Mouse (Mus musculus) lung, postnatal 25 days (tissue): ENCODE data around the gene Zfp651.
A peak's percentile ranks its signal among the peaks of the same experiment; 100 is the strongest.

Experiments used
- DNase-seq: peaks from one replicate; pipeline ENCODE4 v3.0.0; 2022; ENCODE audit warnings: low spot score

Gene Zfp651

DNA sequence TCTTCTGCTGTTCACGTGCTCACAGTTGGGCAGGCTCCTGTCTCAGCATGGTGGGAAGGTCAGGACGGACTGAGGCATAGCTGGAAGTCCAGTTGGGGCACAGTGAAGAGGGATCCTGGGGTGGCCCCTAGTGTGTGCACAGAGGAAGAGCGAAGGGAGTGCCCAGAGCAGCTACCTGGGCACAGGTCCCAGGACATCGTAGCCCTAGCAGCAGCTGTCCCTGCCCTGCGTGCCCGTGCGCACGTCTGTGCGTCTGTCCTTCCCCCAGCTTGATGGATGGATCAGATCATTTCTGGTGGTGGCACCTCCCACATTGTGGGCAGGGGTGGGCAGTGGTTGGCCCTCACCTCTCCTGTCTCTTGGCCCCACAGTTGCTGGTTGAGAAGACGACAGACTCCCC, 3.1 kb downstream of the Zfp651 start:
- no peak for DNase-seq

DNA sequence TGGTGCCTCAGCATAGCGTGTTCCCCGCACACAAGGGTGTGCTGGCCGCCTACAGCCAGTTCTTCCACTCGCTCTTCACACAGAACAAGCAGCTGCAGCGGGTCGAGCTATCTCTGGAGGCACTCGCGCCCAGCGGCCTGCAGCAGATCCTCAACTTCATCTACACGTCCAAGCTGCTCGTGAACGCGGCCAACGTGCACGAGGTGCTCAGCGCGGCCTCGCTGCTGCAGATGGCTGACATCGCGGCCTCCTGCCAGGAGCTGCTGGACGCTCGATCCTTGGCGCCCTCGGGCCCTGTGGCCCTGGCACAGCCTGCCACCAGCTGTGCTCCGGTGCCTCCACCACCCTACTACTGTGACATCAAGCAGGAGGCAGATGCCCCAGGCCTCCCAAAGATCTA, 3.6 kb downstream of the Zfp651 start:
- DNase-seq: no peak

GRCm38 (mm10) chr9:121763716-121764115, 4.6 kb downstream of the Zfp651 start:
- DNase-seq: no peak

GRCm38 (mm10) chr9:121765166-121765855, 6.2 kb downstream of the Zfp651 start:
- peak; percentile 61 for DNase-seq

- no peak for DNase-seq
Measured at GRCm38 (mm10) chr9:121772412-121772811, 13.3 kb downstream of the Zfp651 start.

GRCm38 (mm10) chr9:121775951-121776350, 16.8 kb downstream of the Zfp651 start:
- DNase-seq: no peak

DNA sequence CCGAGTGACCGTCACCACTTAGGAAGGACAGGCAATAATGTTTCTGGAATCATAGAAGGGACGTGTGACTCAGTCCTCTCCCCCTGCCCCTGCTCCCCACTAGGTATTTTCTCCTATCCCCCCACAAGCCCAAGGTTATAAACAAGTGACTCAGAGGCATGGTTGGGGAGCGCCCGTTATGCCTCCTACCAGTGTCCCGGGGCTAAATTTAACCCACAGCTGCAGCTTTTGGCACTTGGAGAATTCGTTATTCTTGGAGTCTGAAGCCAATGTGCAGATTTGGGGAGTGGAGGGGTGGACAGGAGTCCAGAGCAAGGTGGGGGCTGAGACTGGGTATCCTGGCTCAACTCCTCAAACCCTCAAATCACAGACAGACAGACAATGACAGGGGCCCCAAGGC, 17.4 kb downstream of the Zfp651 start:
- DNase-seq: no peak

- DNase-seq: no peak
Measured at GRCm38 (mm10) chr9:121777484-121778065, 18.4 kb downstream of the Zfp651 start, which contains the start of gene Klhl40. Gene Klhl40 (plus strand): TSS chr9:121777607.

DNA sequence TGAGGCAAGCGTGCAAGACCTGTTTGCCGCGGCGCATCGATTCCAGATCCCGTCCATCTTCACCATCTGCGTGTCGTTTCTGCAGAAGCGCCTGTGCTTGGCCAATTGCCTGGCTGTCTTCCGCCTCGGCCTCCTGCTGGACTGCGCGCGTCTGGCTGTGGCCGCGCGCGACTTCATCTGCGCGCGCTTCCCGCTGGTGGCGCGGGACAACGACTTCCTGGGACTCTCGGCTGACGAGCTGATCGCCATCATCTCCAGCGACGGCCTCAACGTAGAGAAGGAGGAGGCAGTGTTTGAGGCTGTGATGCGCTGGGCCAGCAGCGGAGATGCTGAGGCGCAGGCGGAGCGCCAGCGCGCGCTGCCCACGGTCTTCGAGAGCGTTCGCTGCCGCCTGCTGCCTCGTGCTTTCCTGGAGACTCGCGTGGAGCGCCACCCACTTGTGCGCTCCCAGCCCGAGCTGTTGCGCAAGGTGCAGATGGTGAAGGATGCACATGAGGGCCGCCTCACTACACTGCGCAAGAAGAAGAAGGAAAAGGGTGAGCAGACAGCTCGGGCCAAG, 19.0 kb downstream of the Zfp651 start:
- no peak for DNase-seq

- DNase-seq: no peak
Measured at GRCm38 (mm10) chr9:121784801-121785200, 25.7 kb downstream of the Zfp651 start.

GRCm38 (mm10) chr9:121785261-121785660, 26.1 kb downstream of the Zfp651 start:
- DNase-seq: no peak

DNA sequence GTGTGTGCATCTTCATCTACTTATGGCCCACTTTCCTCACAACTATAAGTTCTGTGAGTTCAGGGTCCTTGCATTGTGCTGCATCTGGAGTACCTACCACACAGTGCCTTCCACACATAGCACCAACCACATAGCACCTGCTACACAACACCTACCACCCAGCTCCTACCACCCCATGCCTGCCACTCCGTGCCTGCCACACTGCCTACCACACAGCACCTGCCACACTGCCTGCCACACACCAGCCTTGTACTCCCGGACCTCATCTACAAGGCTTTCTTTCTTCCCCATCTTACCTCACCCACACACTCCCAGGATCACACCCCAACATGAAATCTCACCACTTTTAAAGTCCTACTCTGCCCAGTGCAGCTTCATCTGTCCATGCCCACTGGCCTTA, 27.2 kb downstream of the Zfp651 start:
- no peak for DNase-seq

DNA sequence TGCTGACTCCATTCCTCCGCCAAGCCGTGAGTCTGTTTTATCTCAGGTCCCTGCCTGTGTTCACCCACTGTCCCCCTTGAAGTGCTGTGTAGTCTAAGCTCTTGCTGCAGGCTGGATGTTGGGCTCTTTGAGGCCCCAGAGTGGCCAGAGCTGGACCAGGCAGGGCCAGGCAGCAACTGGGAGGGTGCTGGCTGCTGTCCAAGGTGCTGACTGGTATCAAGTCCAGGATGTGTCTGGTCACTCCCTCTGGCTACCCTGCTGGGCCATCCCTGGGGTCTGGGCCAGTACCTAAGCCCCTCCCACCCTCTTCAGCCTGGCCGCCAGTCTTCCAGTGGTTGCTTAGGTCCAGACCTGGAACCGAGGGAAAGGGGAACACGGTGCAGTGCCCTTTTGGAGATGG, 32.1 kb downstream of the Zfp651 start:
- DNase-seq: peak; percentile 32

GRCm38 (mm10) chr9:121791757-121792521, 32.8 kb downstream of the Zfp651 start, which contains the start of gene Hhatl:
Gene Hhatl (minus strand): TSS chr9:121792507.
- DNase-seq: no peak

- peak; percentile 14 for DNase-seq
Measured at GRCm38 (mm10) chr9:121794972-121795539, 35.9 kb downstream of the Zfp651 start.

DNA sequence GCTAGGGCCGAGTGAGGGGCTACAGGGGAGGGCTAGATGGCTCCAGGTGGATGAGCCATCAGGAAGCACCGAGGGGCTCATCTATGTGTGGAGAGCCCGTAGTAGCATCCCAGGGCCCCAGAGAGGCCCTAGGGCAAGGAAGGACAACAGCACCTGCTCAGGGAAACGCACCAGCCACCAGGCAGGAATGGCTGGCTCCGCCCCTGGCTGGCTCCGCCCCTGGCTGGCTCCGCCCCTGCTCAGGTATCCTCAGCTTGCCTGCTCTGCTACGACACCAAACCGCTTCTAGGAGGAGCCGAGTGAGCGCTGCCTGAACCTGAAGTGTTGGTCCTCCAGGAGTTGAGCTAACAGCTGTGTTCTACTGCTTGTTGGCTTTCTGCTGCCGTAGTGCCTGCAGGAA, 38.6 kb downstream of the Zfp651 start:
- peak; percentile 51 for DNase-seq

- no peak for DNase-seq
Measured at GRCm38 (mm10) chr9:121798887-121799520, 39.9 kb downstream of the Zfp651 start.

- DNase-seq: no peak
Measured at GRCm38 (mm10) chr9:121802747-121803146, 43.6 kb downstream of the Zfp651 start.

GRCm38 (mm10) chr9:121807546-121807945, 48.4 kb downstream of the Zfp651 start:
- DNase-seq: no peak

DNA sequence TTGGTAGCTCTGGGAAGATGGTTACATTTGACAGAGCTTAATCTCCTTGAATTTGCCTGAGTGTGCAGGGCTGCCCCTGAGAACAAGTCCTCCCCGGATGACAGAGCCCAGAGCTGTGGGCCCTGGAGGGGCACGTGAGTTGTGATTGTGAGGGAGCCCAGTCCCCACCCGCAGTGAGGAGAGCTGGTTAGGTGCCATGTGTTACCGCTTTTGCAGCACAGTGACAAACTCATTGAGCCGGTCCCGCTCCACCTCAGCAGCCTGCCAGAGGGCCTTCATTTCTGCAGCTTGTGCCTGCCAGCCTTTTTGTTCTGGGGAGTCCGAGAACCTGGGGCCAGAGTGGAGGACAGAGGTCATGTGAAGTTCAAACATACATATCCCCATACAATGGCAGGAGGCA, 48.8 kb downstream of the Zfp651 start:
- DNase-seq: no peak

- no peak for DNase-seq
Measured at GRCm38 (mm10) chr9:121808511-121808910, 49.4 kb downstream of the Zfp651 start.
